In genomic region chr1:165396401-165396805, GRCm38 (mm10) we compare ENCODE assay signal across 19 mouse cellular contexts.
A peak's percentile ranks its signal among the peaks of the same experiment; 100 is the strongest.
DNase-seq lines count a peak whose midpoint lies in the region; ATAC-seq lines count a peak whose summit lies in the region.
"Had no signal": no experiment of that assay in that cellular context is flagged by ENCODE, and none has a peak within 500 bp of the region (broad histone marks: within the 10 kb centered on the region; RNA-seq: fewer than 3 reads in every experiment).

No protein-coding gene starts in this region.

- peak; percentile 26 to 51 for DNase-seq in spleen, postnatal 10 days (ENCODE audit: low spot score in 2 of 2)
- DNase-seq in spleen, adult 18-20 months: no peak
- no peak for DNase-seq in adrenal gland, postnatal 4 days (ENCODE audit: low spot score in 2 of 2)
- DNase-seq in urinary bladder, postnatal 14 days (ENCODE audit: low spot score): no peak
- DNase-seq: B cell, adult 2 months; cerebellum, adult 9-11 months; heart, postnatal 4 days; kidney, postnatal 25 days; lung, postnatal 14 days; right cerebral cortex, postnatal 4 days; thymus, postnatal 4 days had no signal

- no peaks in the 10 kb centered on the region for H3K4me1 ChIP-seq in heart, embryonic 11.5 days (ENCODE audit: control insufficient read depth, insufficient read depth, low read length)
- H3K4me1 ChIP-seq in heart, embryonic 12.5 days (replicated peaks): no peaks in the 10 kb centered on the region
- H3K4me1 ChIP-seq in liver, embryonic 12.5 days: peaks cover 41% of the 10 kb centered on the region
- H3K4me1 ChIP-seq: limb, embryonic 10.5 days; midbrain, embryonic 13.5 days; neural tube, embryonic 12.5 days had no signal

- no peaks in the 10 kb centered on the region for H3K9me3 ChIP-seq in heart, embryonic 11.5 days (replicated peaks; ENCODE audit: control insufficient read depth, low read length)
- H3K9me3 ChIP-seq in heart, embryonic 12.5 days (replicated peaks): no peaks in the 10 kb centered on the region
- no peaks in the 10 kb centered on the region for H3K9me3 ChIP-seq in liver, embryonic 12.5 days (replicated peaks)
- H3K9me3 ChIP-seq: limb, embryonic 10.5 days; midbrain, embryonic 13.5 days; neural tube, embryonic 12.5 days had no signal

- H3K4me3 ChIP-seq in heart, embryonic 11.5 days (ENCODE audit: low read depth, low read length): no peak overlapping the region
- no peak overlapping the region for H3K4me3 ChIP-seq in heart, embryonic 12.5 days
- H3K4me3 ChIP-seq in liver, embryonic 12.5 days: no peak overlapping the region
- H3K4me3 ChIP-seq: limb, embryonic 10.5 days; midbrain, embryonic 13.5 days; neural tube, embryonic 12.5 days had no signal

- H3K27ac ChIP-seq in heart, embryonic 11.5 days (ENCODE audit: low read depth, low read length): peak overlapping the region; percentile 2; the same call in 1 of the 2 replicates
- no peak overlapping the region for H3K27ac ChIP-seq in heart, embryonic 12.5 days (ENCODE audit: poor library complexity, severe bottlenecking)
- peak overlapping the region; percentile 98 for H3K27ac ChIP-seq in liver, embryonic 12.5 days
- H3K27ac ChIP-seq: limb, embryonic 10.5 days; midbrain, embryonic 13.5 days; neural tube, embryonic 12.5 days had no signal

- H3K36me3 ChIP-seq in heart, embryonic 11.5 days (ENCODE audit: control insufficient read depth, insufficient read depth, low read length): no peaks in the 10 kb centered on the region
- peaks cover 7% of the 10 kb centered on the region; the same call in 1 of the 2 replicates for H3K36me3 ChIP-seq in heart, embryonic 12.5 days
- peaks cover 22% of the 10 kb centered on the region for H3K36me3 ChIP-seq in liver, embryonic 12.5 days
- H3K36me3 ChIP-seq: limb, embryonic 10.5 days; midbrain, embryonic 13.5 days; neural tube, embryonic 12.5 days had no signal

- ATAC-seq in heart, embryonic 11.5 days (replicated peaks; ENCODE audit: insufficient number of reproducible peaks, low FRiP score, low TSS enrichment): no peak
- no peak for ATAC-seq in heart, embryonic 12.5 days (ENCODE audit: insufficient number of reproducible peaks, low FRiP score)
- ATAC-seq in liver, embryonic 12.5 days: peak; percentile 82
- ATAC-seq in megakaryocyte, adult 5-6 weeks (ENCODE audit: poor library complexity, severe bottlenecking): no peak
- ATAC-seq: activated CD4-positive, CD25-positive, alpha-beta regulatory T cell, adult 4 months; midbrain, embryonic 13.5 days had no signal

- H3K27me3 ChIP-seq in heart, embryonic 11.5 days (ENCODE audit: control insufficient read depth, insufficient read depth, low read length): no peaks in the 10 kb centered on the region
- no peaks in the 10 kb centered on the region for H3K27me3 ChIP-seq in heart, embryonic 12.5 days (replicated peaks)
- H3K27me3 ChIP-seq in liver, embryonic 12.5 days (replicated peaks): no peaks in the 10 kb centered on the region
- H3K27me3 ChIP-seq: midbrain, embryonic 13.5 days; neural tube, embryonic 12.5 days had no signal

- H3K9ac ChIP-seq in heart, embryonic 11.5 days (ENCODE audit: low read depth, low read length): no peak overlapping the region
- no peak overlapping the region for H3K9ac ChIP-seq in heart, embryonic 12.5 days
- peak overlapping the region; percentile 61 for H3K9ac ChIP-seq in liver, embryonic 12.5 days
- H3K9ac ChIP-seq: midbrain, embryonic 13.5 days; neural tube, embryonic 12.5 days had no signal

- 82% methylated on average over 2 of the region's 2 CpGs for WGBS in heart, embryonic 11.5 days (ENCODE audit: insufficient replicate concordance)
- whole genome bisulfite sequencing in heart, embryonic 12.5 days: 81% methylated on average over 2 of the region's 2 CpGs
- 50% methylated on average over 2 of the region's 2 CpGs for WGBS in liver, embryonic 12.5 days (ENCODE audit: insufficient replicate concordance)

- no peak overlapping the region for H3K4me2 ChIP-seq in heart, embryonic 11.5 days
- H3K4me2 ChIP-seq in heart, embryonic 12.5 days: no peak overlapping the region
- H3K4me2 ChIP-seq in liver, embryonic 12.5 days: peak overlapping the region; percentile 52
- H3K4me2 ChIP-seq: midbrain, embryonic 13.5 days; neural tube, embryonic 12.5 days had no signal

Comparison
In these comparisons a context has a peak if more than half of its experiments do, and no peak if none do; other contexts are left out.
1. DNase-seq: peak in spleen, postnatal 10 days (2 of 2); none in spleen, adult 18-20 months (0 of 2), adrenal gland, postnatal 4 days (0 of 2) and urinary bladder, postnatal 14 days (single experiment).